Mouse (Mus musculus): ENCODE data around the gene Slc25a25. TPM values are rescaled to one million over a fixed set of nuclear protein-coding genes. Genes with fewer than 3 reads are reported as not detected.
A peak's percentile ranks its signal among the peaks of the same experiment; 100 is the strongest.
"Not testable (repeated sequence)": the region's sequence is repeated elsewhere in the genome, so short reads cannot be mapped to it uniquely, and the experiment has no call there.

Gene Slc25a25
- total and polyA plus RNA-seq, 3 experiments: 6.6 to 10.0 (median 9.8) TPM

DNA sequence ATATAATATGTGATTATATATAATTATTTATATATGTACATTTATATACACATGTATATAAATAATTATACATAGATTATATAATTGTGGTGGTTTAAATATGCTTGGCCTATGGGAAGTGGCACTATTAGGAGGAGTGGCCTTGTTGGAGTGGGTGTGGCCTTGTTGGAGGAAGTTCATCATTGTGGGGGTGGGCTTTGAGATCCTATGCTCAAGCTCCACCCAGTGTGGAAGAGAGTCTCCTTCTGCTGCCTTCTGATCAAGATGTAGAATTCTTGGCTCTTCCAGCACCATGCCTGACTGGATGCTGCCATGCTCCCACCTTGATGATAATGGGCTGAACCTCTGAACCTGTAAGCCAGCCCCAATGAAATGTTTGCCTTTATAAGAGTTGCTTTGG is 39.5 kb upstream of the Slc25a25 start:
- H3K4me1 ChIP-seq (ENCODE audit: control insufficient read depth in 1 of 2, insufficient read depth in 2 of 2): not testable (repeated sequence)

DNA sequence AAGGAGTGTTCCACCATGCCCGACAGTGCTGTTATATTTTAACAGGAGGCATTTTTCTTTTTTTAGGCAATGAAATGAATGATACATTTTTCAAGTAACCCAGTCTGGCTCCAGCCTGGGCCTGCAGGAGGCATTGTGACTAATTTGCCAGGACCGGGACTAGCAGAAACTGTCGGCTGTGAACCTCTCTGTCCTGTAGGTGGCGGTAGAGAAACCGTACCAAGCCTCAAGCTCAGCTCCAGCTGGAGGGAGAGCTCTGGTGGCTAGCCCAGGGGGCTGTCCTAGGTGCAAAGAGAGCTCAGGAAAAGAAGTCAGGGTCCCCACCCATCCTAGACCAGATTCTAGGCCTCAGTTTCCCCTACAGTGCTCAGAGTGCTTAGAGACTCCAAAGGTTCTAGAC is 37.4 kb upstream of the Slc25a25 start:
- H3K36me3 ChIP-seq (replicated peaks in 1 of 2; ENCODE audit: control insufficient read depth in 1 of 2, insufficient read depth in 1 of 2, low read length in 1 of 2): no peaks in the 10 kb centered on the region
- H3K9ac ChIP-seq (ENCODE audit: insufficient read depth, low read depth): no peak overlapping the region
- no peaks in the 10 kb centered on the region for H3K9me3 ChIP-seq (replicated peaks; ENCODE audit: low read length)
- peak; percentile 90 for DNase-seq (ENCODE audit: extremely low read depth)
- in situ Hi-C loops (cut with MboI; ENCODE audit: low pct_ligation_motif_present, low pct_unique_long_range_greater_than_20kb, low sequenced_read_pairs): loop anchor here (5.0 kb wide), 2 partner anchors 36 to 86 kb away; partner anchors contain the start of genes Naif1 and Slc25a25
- no peak for TF ChIP-seq CHD2 (IDR thresholded peaks at IDR 0.05; ENCODE audit: low read length)
- TF ChIP-seq RAD21 (IDR thresholded peaks at IDR 0.05; ENCODE audit: low read depth, low read length): peak; percentile 73
- TF ChIP-seq ELF1 (IDR thresholded peaks at IDR 0.05; ENCODE audit: low read depth, low read length): no peak
- TF ChIP-seq JUND (conservative IDR thresholded peaks at IDR 0.05; ENCODE audit: low read depth, low read length): no peak
- no peak for TF ChIP-seq TBP (conservative IDR thresholded peaks at IDR 0.05; ENCODE audit: low read depth, low read length)
- no peak for TF ChIP-seq PAX5 (IDR thresholded peaks at IDR 0.05; ENCODE audit: low read length)
- TF ChIP-seq JUN (IDR thresholded peaks at IDR 0.05; ENCODE audit: insufficient read depth, low read depth, low read length): no peak
- no peak for TF ChIP-seq SIN3A (IDR thresholded peaks at IDR 0.05; ENCODE audit: low read length)
- TF ChIP-seq NELFE (IDR thresholded peaks at IDR 0.05; ENCODE audit: low read depth, low read length): peak; percentile 21; the same call in 1 of the 2 replicates
- no peak for TF ChIP-seq UBTF (IDR thresholded peaks at IDR 0.05; ENCODE audit: low read depth, low read length)
- TF ChIP-seq NRF1 (IDR thresholded peaks at IDR 0.05; ENCODE audit: low read depth, low read length): no peak
- peak; percentile 92 for TF ChIP-seq SMC3 (IDR thresholded peaks at IDR 0.05; ENCODE audit: low read depth, low read length)
- TF ChIP-seq MEF2A (IDR thresholded peaks at IDR 0.05; ENCODE audit: borderline replicate concordance, low read depth, low read length): no peak
- no peak for TF ChIP-seq MAZ (IDR thresholded peaks at IDR 0.05; ENCODE audit: low read depth, low read length)
- TF ChIP-seq MAFK (IDR thresholded peaks at IDR 0.05; ENCODE audit: insufficient replicate concordance, low read length): no peak
- TF ChIP-seq MYC (IDR thresholded peaks at IDR 0.05; ENCODE audit: low read depth, low read length): no peak
- peak; percentile 32 to 97; a peak in 3 of 4 replicates for TF ChIP-seq CTCF (conservative IDR thresholded peaks at IDR 0.05 in 1 of 2, IDR thresholded peaks at IDR 0.05 in 1 of 2; ENCODE audit: low read depth in 2 of 2, low read length in 2 of 2)
- TF ChIP-seq ZC3H11A (IDR thresholded peaks at IDR 0.05; ENCODE audit: low read depth, low read length): peak; percentile 29
- 0 out of 2 replicates have a peak, but pooled peaks have one; percentile 29 for TF ChIP-seq IRF4 (IDR thresholded peaks at IDR 0.05; ENCODE audit: low read depth, low read length)
- no peak for TF ChIP-seq USF2 (conservative IDR thresholded peaks at IDR 0.05; ENCODE audit: low read depth, low read length)
- no peak for TF ChIP-seq GABPA (IDR thresholded peaks at IDR 0.05; ENCODE audit: insufficient replicate concordance, low read depth, low read length)
- H3K27me3 ChIP-seq (replicated peaks): no peaks in the 10 kb centered on the region
- no peak overlapping the region for H3K4me2 ChIP-seq (ENCODE audit: insufficient read depth, low read depth, poor library complexity, severe bottlenecking)
- H3K4me3 ChIP-seq (replicated peaks in 1 of 3; ENCODE audit: low read depth in 2 of 3, low read length in 2 of 3, poor library complexity in 1 of 3): no peak overlapping the region
- H3K79me2 ChIP-seq (replicated peaks; ENCODE audit: control insufficient read depth, extremely low read depth, insufficient read depth, poor library complexity, severe bottlenecking): no peaks in the 10 kb centered on the region
- H3K4me1 ChIP-seq (ENCODE audit: control insufficient read depth in 1 of 2, insufficient read depth in 2 of 2): peaks cover 0 to 9% of the 10 kb centered on the region in 2 experiments; a peak in 3 of 4 replicates
- dilution Hi-C loops (cut with MboI; ENCODE audit: extremely low pct_ligation_motif_present, extremely low pct_unique_long_range_greater_than_20kb, low sequenced_read_pairs): no loop called here
- H3K27ac ChIP-seq (ENCODE audit: insufficient read depth, low read depth): no peak overlapping the region

More for the DNA sequence above, 39.5 kb upstream of the Slc25a25 start:
- in situ Hi-C loops (cut with MboI; ENCODE audit: low pct_ligation_motif_present, low pct_unique_long_range_greater_than_20kb, low sequenced_read_pairs): loop anchor here (5.0 kb wide), 1 partner anchor 72 kb away; no protein-coding TSS in a partner anchor
- H3K79me2 ChIP-seq (replicated peaks; ENCODE audit: control insufficient read depth, extremely low read depth, insufficient read depth, poor library complexity, severe bottlenecking); H3K9me3 ChIP-seq (replicated peaks; ENCODE audit: low read length); H3K27ac ChIP-seq (ENCODE audit: insufficient read depth, low read depth); H3K9ac ChIP-seq (ENCODE audit: insufficient read depth, low read depth); dilution Hi-C loops (cut with MboI; ENCODE audit: extremely low pct_ligation_motif_present, extremely low pct_unique_long_range_greater_than_20kb, low sequenced_read_pairs); H3K36me3 ChIP-seq (replicated peaks in 1 of 2; ENCODE audit: control insufficient read depth in 1 of 2, insufficient read depth in 1 of 2, low read length in 1 of 2); H3K4me2 ChIP-seq (ENCODE audit: insufficient read depth, low read depth, poor library complexity, severe bottlenecking); H3K4me3 ChIP-seq (replicated peaks in 1 of 3; ENCODE audit: low read depth in 2 of 3, low read length in 2 of 3, poor library complexity in 1 of 3); H3K27me3 ChIP-seq (replicated peaks); DNase-seq (ENCODE audit: extremely low read depth): not testable (repeated sequence)
